Mouse (Mus musculus): ENCODE measurements around the gene Rrp7a.

DNA sequence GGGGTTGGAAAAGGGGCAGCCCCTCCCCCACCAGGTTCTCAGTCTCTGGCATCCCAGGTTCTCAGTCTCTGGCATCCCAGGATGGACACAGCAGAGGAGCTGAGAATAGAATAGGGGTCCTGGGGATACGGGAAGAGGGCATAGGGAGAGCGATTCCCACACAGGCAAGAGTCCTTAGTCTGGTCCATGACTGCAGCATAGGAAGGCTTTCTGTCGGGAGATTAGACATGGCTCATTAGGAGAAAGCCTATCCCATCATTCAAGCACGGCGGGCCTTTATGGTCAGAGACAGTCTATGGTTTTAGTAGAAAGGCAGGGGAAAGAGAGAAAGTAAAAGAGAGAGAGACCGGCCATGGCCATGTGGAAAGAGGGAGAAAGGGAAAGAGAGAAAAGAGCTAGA, 14.8 kb downstream of the Rrp7a start:
- no peak for TF ChIP-seq POLR2A (IDR thresholded peaks at IDR 0.05; ENCODE audit: borderline replicate concordance, control insufficient read depth, low read depth, low read length)
- TF ChIP-seq CTCF (IDR thresholded peaks at IDR 0.05; ENCODE audit: control insufficient read depth, insufficient read depth, low read length): no peak
